Mouse (Mus musculus) CD4-positive, CD25-positive, alpha-beta regulatory T cell, adult 2 months (primary cell): ENCODE results near the gene Tmem51.
A peak's percentile ranks its signal among the peaks of the same experiment; 100 is the strongest.

Experiments used
- DNase-seq: peaks from one replicate; pipeline ENCODE4 v3.0.0-alpha.2; 2012; ENCODE audit warnings: low read depth, low spot score

Tmem51 gene

DNA sequence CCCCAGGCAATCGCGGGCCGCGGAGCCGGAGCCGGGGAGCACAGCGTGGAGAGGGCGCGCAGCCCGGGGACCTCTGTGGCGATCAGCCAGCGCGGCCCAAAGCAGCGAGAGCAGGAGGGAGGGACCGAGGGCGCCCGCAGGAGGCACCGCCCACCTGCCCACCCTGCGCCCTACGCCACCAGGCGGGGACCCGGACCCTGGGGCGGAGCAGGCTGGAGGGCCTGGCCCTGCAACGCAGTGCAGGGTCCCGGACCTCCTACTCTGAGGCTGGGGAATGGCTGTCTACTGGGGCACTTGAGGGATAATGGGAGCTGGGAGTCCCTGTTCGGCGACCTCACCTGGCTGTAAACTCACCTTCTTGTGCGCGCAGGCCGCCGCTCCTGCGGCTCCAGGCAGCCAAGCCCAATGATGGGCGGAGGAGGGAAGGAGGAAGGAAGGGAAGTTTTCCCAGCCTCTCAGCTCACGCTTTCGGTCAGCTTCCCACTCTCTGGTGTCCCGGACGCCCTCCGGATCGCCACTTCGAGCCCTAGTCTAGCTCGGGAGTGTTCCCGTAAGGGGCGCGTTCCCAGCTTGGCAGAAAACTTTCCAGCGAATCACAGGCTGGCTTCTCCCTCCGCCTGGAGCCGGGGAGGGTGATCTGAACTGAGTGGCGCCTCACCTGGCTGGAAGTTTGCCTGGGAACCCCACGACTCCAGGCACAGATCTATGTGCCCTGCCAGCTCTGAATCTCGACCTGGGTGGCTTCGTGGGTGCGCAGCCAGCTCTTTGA is at the start of gene Tmem51:
Gene Tmem51 (minus strand): TSS at position 174 of the 769 bp plus-strand sequence.
- peak; percentile 29 for DNase-seq

DNA sequence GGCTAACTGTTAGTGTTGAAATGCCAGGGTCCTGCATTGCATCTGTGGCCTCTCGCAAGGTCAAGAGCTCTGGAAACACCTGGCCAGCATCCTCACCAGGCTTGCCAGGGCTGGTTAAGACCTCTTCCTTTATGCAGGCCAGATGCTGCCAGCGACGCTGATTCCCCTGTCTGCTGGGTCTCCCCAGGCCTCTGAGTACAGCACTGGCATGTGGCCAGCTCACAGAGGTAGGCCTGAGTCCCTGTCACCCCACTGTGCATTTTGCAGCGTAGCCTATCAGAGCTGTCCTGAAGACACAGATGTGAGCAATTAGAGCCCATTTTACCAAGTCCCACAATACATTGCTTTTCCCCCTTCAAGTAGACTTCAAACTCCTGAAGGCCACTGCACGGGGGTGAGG is 46.1 kb upstream of the Tmem51 start:
- no peak for DNase-seq

DNA sequence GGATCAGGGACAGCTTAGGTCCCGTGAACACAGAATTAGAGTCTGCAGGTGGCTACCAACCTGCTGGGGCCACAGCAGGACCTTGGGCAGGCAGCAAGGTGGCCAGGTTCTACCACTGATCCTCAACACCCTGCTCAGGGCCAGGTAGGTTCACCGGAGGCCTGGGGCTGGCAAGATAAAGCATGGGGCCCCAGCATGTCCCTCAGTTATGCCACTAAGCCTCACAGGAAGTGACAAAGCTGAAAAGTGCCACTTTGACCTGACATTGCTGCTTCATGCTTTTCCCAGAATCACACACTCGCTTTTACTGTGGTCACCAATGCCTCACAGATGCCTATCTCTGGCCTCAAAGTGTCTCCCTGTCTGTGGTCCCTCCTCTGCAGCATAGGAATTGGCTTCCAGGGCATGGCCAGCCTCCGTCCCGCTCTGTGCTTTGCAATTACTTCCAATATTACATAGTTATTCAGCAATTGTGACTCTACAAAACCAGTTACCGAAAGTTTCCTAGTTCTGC is 43.2 kb upstream of the Tmem51 start:
- no peak for DNase-seq

DNA sequence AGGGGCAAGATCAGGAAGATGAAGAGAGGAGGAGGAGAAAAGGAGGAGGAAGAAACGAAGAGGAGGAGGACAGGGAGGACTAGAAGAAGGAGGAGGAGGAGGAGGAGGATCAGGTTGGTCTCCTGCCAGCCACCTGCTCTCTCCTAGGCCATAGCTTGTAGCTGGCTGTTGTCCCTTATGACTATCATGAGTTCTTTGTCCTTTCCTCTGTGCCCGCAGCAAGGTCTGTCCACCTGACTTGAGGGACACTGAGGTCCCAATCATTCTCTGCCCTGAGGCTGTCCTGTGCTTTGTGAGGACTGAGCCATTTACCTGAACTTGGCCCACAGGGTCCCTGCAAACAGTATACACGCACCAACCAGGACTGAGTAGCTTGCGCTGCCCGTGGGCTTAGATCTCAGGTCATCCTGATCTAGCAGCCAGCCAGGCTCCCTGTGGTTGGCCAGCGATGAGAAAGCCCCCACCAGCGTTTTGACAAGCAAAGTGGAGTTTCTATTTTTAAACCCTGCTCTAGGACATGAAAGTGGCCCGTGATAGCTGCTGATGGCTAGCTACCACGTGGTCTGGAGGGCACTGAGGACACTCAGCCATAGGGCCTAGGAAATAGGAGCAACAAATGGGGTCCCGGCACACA is 42.7 kb upstream of the Tmem51 start:
- DNase-seq, result no peak

DNA sequence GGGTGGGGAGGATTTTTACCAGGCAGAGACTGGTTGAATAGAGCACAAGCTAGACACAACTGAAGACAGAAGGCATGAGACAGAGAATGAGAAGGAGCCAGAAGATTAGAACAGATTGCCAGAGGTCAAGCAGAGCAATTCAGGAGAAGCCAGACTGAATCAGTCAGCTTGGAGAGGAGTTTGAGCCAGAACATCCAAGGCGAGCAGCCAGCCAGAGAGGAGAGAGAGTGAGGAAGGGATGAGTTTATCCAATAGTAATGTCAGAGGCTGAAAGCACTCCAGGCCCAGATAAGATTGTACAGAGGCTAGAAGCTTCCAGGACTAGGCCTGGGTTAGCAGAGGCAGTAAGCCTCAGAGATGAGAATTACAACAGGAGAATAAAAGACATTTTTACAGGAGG is 37.1 kb upstream of the Tmem51 start:
- DNase-seq, result no peak

DNA sequence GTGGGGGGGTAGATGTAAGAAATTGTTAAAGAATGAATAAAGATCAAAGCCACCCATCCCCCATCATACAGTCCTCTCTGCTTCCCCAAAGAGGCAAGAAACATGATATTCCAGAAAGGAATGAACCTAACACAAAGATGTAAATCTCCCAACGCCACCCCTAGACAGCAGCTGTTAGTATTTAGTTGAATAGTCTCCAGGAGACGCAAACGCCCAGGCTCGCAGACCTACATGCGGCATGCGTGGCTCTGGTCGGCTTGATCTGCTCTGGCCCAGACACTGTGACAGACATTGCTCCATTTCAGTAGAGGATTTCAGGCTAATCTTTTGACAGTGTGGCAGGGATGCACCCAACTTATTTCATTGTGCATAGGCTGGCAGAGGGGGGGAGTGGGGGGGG is 34.4 kb upstream of the Tmem51 start:
- DNase-seq, result no peak

DNA sequence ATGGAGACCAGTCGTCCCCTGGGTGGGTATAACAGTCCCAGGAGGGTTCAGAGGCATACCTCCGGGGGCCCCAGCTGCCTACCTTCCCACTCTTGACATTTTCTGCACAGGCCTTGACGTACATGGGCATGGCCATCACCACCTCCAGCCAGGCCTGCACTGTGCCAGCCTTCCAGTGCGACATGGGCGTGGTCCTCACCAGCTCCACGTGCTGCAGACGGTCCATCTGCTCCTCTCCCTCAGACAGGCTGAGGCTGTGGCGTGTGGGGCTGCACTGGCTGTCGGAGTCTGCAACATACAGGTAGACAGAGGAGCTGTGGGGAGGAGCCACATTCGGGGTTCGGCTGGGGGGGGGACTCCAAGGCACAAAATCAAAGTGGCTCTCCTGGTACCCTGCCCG is 33.9 kb upstream of the Tmem51 start:
- DNase-seq, result no peak

DNA sequence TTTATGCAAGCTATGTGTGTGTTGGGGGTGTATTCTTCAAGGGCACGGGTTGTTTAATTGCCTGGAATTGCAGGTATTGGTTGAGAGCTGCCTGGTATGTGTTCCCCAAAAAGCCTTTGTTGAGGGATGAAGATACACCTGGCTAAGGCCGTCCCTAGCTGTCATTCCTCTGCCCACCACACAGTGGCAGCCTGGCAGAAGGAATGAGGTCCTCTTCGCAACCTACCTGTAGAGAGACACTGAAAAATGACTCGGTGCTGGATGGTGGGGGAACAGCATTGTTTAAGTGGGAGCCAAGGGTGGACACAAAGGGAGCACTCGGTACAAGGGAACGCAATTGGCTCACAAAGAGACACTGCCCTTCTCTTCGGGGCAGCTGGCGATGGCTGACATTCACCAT is 29.2 kb upstream of the Tmem51 start:
- peak; percentile 16 for DNase-seq

DNA sequence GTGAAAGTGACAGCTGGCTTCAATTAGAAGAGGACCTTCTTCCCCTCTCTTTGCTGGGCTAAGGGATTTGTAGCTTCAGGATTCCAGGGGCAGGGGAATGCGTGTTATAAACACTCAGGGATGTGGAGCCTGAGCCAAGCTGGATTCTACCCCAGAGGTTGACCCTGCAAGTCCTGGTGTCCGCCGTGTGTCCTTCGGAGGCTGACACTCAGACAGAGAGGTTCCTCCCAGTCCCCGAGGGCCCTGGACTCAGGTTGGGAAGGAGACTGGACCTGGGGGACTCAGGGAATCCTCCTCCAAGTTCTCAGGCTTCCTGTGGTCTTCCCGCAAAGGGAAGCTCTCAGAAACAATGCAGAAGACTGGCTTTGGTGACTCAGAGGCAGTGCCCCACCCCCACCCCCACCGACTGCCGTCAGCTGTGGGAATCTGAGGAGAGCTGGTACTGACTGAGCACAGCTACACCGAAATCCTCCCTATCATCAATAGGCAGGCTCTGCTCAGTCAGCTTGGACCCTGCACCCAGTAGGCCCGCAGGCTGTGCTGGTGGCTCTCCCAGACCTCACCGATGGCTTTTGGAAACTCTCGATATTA is 19.1 kb upstream of the Tmem51 start:
- DNase-seq, result no peak

DNA sequence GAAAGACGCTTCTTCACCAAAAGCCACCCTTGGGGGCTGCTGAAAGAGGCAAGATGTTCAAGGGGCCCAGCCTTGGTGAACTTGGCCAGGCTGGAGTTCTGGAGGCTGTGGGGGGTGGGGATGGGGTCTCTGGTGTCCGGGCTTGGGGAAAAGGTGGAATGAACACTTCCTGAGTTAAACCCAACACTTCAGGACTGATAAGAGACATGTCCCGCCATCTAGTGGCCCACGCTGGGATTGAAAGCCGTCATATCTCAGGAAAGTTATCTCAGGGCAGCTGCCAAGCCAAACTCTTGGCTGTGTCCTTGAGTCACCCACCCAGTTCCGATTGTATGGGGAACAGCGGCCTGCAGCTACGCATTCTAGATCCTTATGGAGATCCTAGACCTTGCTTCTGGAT is 14.2 kb upstream of the Tmem51 start:
- peak; percentile 53 for DNase-seq

DNA sequence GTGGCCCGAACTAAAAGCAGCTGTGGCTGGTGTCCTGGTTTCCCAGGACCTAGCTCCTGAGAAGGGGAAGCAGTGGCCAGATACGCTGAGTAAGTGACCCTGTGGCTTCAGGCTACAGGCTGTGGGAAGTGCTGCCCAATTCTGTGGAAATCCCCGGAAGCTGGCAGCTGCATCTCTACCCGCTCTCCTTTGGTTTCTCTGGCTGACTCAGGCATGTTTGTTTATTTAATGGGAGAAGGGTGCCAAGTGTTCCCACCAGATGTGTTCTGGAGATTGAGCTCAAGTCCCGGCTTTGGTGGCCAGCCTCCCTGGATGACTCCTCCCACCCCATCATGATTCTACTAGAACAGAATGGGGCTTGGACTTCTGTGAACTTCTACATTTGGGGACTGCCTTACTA is 13.8 kb upstream of the Tmem51 start:
- no peak for DNase-seq

DNA sequence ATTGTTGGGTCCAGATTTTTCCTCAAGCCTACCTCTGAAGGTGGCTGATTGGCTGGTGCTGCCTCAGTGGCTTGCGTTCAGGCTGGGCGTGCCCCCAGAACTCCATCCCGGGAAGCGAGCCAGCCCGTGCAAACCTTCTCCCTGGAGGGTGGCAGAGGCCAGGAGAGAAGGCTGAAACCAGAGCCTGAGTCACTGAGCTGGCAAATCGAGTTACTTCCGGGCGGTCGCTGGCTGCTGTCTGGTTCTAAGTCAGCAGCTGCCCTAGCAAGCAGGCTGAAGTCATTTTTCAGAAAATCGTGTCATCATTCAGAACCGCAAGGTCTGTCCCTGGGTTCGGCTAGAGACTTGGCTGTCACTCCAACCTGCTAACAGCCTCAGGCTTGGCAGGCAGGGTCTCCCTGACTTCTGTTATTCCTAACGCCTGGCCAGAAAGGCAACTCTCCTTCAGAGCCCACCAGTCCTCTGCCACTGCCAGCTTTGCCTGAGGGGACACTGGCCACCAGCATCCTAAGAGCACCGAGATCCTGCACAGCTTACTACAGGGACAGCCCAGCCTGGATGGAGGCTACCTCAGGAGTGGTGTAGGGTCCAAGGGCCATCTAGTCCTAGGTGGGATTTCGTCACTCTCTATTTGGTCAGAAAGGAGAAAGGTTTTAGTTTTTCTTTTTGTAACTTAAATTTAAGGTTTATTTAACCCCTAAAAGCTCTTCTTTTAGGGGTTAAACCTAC is 11.6 kb upstream of the Tmem51 start:
- DNase-seq, result no peak

DNA sequence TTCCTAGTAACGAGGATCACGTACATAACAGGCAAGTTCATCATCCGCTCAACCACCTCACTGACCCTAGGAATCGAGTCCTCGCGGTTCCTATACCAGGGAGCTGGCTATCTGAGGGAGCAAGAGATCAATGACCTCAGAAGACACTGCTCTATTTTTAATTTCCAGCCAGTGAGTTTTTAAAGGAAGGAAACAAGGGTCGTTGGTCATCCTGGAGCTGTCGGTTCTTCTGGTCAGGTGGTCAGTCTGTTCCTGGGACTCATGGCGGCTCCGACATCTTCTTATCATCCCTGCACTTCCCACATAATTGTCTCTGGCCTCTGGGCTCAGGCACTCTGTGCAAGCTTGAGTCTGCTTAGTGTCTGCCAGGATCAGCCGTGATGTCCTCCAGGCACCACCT is 10.3 kb upstream of the Tmem51 start:
- DNase-seq, result no peak

DNA sequence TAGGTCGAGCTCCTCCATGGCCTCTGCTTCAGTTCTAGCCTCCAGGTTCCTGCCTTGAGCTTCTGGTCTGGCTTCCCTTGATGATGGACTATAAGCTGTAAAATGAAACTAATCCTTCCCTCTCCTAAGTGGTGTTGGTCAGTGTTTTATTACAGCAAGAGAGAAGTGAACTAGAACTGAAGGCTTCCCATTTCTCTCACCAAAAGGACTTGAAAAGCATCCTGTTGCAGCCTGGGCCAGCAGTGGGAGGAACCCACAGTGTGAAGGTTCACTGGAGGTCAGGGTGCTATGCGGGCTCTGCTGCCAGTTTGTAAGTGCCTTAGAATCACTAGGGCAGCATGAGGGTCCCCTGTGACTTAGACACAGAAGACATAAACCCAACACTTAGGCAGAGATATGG is 7.0 kb upstream of the Tmem51 start:
- no peak for DNase-seq

DNA sequence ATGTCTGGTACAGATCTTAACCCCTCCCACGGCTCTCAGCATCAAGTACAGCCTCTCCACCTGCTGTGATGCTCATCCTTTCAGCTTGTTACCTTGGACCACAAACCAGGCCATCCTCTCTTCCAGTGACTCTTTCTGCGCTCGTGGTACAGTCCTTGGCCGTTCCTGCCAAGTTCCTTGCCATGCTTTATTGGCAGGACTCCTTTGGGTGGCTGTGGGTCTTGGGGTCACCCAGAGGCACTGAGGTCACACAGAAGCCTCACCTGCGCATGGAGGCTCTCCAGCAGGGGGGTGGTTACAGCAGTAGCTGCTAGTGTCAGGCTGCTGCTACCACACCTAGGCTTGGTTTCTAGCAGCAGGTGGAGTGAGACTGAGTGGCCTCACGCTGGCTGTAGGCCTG is 5.9 kb upstream of the Tmem51 start:
- DNase-seq, result no peak

DNA sequence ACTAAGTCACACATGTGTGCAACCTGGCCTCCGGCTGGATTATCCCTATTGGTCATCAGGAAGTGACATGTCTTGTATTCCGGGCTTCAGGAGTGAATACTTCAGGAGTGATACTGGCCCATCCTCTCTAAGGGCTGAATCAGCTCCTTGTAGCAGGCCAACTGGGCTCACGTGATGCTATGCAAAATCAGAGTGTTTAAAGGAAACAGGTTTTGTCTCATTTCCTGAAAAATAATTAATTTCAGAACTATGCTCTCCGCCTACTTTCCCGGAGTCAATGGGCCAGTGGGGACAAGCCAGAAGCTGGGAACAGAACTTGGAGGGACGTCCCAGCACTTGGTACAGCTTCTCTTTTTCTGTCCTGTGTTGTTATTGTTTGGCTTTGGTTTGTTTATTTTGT is 4.7 kb upstream of the Tmem51 start:
- DNase-seq, result no peak

DNA sequence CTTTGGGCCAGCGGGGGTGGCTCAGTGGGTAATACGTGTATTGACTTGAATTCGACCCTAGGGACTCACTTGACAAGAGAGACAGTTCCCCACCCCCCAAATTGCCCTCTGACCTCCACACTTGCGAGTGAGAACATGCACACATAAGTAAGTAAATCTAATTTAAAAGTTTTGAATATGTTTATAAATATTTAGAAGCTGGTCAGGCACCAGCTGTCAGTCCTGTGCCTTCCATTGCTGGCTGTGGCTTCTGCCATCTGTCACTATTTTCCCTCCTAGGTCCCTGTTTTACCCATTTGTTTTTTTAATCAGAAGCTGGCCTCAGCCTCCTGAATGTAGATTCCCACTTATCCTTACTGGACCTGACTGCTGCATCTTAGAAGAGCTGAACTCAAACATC is 4.3 kb upstream of the Tmem51 start:
- DNase-seq, result no peak

DNA sequence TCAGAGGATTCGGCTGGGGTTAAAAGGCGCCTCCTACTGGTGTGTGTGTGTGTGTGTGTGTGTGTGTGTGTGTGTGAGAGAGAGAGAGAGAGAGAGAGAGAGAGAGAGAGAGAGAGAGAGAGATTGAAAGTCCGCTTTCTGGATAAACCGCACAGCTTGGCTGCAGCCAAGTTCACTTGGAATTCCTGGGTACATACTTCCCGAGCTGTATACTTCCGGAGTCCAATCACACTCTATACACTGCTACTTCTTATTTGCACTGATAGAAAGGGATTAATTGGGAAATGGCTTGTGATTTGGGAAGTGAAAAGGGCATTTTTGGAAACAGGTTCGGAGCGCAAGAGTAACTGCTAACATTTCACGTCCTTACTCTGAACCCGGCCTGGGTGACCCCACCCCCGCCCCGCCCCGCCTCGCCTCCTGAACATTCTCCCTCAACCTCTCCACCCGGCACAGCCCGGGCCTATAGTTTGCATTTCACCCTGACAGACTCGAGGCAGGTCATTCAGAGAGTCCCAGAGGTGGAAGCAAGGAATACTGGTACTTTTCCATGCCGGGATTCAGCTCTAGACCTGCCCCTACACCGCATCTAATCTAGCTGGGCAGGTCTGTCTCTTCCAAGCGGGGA is 946 bp upstream of the Tmem51 start:
- DNase-seq, result no peak

DNA sequence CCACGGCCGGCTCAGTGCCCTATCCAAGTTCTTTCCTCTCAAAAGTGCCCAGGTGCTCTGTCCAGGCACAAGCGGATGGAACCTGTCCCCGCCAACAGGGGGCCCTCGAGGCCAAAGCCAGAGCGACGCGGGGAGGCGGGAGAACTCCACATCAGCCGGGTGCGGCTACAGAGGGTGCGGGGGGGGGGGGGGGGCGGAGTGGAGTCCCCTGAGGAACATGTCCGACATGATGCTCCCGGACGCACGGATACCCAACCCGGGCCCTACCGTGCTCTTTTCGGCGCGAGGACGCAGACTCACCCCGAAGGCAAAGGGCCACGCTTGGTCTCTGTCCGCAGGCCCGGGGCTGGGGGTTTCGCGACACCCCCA is 358 bp downstream of the Tmem51 start:
- DNase-seq, result peak; percentile 59

DNA sequence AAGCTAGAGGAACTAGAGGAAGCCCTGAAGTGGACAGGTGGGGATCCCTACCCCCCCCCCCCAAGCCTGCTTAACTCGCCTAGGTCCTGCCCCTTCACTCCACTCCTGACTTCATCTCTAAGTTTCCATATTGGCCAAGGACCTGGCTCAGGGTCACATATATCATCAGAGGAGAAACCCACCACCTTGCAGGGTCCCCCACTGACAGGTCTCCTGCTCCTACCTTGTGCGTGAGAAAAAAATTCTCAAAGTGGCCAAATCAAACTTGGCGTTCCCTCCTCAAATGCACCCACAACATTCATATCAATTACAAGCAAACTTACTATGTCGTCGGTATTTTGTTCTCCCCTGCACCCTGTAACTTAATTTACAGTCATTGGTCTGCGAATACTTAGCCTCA is 911 bp downstream of the Tmem51 start:
- DNase-seq, result no peak

DNA sequence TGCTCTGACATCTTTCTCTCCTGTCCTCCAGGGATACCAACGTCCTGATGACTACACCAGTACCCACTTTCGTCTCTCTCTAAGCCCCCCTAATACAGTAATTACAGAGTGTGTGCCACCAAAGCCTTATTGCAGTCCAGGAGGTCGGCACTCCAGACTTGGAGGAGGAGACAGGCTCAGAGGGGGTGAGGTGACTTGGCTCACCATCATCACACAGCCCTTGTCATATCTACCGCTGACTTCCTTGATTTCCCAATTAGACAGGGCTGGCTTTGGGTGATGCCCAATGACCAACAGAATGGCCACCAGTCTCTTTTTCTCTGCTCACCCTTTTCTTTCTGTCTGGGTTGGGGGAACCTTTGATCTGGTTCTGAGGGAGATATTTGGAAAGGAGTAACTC is 1.4 kb downstream of the Tmem51 start:
- no peak for DNase-seq
